Mouse (Mus musculus): ENCODE measurements around the gene Mtx1.

GRCm38 (mm10) chr3:89237682-89238081 lies 10.8 kb upstream of the Mtx1 start:
- TF ChIP-seq CTCF (IDR thresholded peaks at IDR 0.05; ENCODE audit: borderline replicate concordance, insufficient read depth, low read depth, low read length): no peak
- no peak for TF ChIP-seq POLR2A (IDR thresholded peaks at IDR 0.05; ENCODE audit: borderline replicate concordance, insufficient read depth, low read length)

Data from cerebellum, adult 2 months (tissue).